Mouse (Mus musculus): ENCODE measurements at regions not wholly inside any gene's neighbourhood (a gene's known extent, or its start where the extent isn't known, plus 50 kb on each side); places are given as distances from the start of the nearest gene placed in this dataset.

DNA sequence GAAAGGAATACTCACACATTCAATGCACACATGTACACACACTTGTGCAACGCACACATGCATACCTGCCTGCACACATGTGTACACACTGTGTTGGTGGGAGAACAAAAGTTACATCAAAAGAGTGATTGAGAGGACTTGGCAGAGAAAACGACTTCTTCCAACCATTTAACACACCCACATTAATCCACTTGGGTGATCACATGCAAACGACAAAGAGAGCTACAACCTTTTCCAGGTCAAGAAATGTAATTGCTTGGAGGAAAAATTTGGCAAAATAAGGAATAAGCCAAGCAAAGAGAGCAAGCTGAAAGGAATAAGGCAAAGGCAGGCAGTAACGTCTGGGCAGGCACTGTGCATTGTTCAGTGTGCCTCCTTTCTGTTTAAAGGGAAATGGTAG lies 67.3 kb downstream of the C1d start:
- no peak overlapping the region for H3K27ac ChIP-seq
- H3K36me3 ChIP-seq: no peaks in the 10 kb centered on the region
- no peaks in the 10 kb centered on the region for H3K4me1 ChIP-seq
- WGBS: 44% methylated on average over 4 of the region's 4 CpGs
- H3K4me2 ChIP-seq: no peak overlapping the region
- no peak for ATAC-seq (ENCODE audit: borderline replicate concordance, extremely low read depth, low FRiP score, low TSS enrichment)
- H3K4me3 ChIP-seq: no peak overlapping the region
- H3K9ac ChIP-seq: no peak overlapping the region
- H3K9me3 ChIP-seq: no peaks in the 10 kb centered on the region
- no peaks in the 10 kb centered on the region for H3K27me3 ChIP-seq

DNA sequence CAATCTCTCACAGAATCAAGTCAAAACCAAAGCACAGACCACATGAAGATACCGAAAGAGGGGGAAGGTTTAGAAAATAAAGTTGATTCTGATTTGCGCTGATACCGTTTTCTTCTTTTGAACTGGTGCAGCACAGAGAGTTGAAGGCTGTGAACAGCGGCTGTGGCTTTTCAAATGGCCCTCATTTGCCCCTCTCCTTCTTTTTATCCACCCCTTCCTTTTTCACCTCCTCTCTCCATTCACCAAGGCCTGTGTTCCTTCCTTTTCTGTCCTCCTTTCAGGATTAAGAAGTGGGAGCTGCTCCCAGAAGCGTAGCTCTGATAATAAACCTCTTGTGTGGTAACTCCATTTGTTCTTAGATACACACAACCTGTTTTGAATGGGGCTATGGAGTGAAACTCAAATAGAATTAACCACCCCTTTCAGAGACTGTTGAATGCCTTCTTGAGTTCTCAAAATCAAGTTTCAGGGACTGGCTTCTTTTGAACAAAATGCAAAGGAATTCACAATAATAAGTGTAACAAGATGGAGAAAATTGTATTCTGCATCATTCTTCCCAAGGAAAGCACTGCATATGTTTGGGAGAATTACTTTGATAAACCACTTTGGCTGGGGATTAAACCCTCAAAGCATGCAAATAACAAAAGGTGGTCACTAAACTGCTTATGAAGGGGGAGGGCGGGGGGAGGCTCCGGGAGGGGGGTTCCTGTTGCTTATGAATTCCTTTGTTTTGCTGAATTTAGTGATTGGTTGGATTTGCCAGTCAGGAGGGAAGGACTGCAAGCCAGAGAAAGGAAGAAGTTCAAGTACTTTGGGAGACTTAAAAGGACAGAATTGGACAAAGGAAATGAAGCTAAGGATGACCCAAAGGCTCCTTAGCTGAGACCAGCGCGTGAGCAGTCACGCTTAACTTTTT lies 68.6 kb downstream of the C1d start:
- no peak for ATAC-seq (ENCODE audit: borderline replicate concordance, extremely low read depth, low FRiP score, low TSS enrichment)
- Histone ChIP-seq H3K27ac (no peak overlapping the region), H3K4me1 (no peaks in the 10 kb centered on the region), H3K4me3 (no peak overlapping the region), H3K9me3 (no peaks in the 10 kb centered on the region), H3K36me3 (no peaks in the 10 kb centered on the region), H3K9ac (no peak overlapping the region), H3K4me2 (no peak overlapping the region), H3K27me3 (no peaks in the 10 kb centered on the region)
- 62% methylated on average over 10 of the region's 10 CpGs for WGBS

DNA sequence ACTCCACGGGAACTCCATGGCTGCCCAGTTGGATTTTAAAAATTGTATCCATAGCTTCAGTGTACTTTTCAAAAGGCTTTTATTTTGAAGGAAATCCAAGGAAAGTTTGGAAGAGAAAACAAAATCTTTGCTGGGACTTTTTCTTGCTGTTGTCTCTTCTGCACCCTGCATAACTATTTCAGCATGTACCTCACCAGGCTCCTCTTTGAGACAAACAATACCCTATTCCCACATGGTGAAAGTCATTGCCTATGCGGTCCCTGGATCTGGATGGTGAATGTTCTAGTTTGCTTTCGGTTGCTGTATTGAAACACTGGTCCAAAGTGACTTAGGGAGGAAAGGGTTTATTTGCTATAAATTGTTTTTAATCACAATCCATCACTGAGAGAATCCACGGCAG lies 69.3 kb downstream of the C1d start:
- H3K36me3 ChIP-seq: no peaks in the 10 kb centered on the region
- H3K4me1 ChIP-seq: no peaks in the 10 kb centered on the region
- H3K9ac ChIP-seq: no peak overlapping the region
- H3K27ac ChIP-seq: no peak overlapping the region
- no peaks in the 10 kb centered on the region for H3K9me3 ChIP-seq
- no peak for ATAC-seq (ENCODE audit: borderline replicate concordance, extremely low read depth, low FRiP score, low TSS enrichment)
- H3K27me3 ChIP-seq: no peaks in the 10 kb centered on the region
- WGBS: 55% methylated on average over 4 of the region's 4 CpGs
- no peak overlapping the region for H3K4me3 ChIP-seq
- no peak overlapping the region for H3K4me2 ChIP-seq

DNA sequence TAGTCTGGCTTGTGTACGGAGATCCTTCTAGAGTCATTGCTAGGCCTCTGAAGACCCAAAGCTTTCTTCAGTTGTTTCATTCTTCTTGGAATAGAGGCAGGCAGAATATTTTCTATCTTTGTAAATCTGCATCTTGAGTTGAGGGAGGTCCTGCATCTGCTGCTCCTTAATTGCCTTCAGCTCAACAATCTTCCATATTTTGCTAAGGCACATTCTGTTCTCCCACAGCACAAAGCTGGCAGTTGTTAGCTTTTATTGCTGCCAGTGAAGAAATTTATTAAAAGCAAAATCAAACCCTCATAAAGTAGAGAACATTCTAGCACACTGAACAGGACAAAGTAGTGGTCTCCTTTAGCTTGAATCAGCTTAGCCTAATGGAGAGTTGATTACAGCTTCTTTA lies 94.1 kb downstream of the C1d start:
- H3K4me3 ChIP-seq: no peak overlapping the region
- no peak for ATAC-seq (ENCODE audit: borderline replicate concordance, extremely low read depth, low FRiP score, low TSS enrichment)
- no peaks in the 10 kb centered on the region for H3K36me3 ChIP-seq
- no peaks in the 10 kb centered on the region for H3K9me3 ChIP-seq
- H3K27me3 ChIP-seq: no peaks in the 10 kb centered on the region
- 94% methylated on average over 1 of the region's 1 CpGs for WGBS
- H3K4me2 ChIP-seq: no peak overlapping the region
- no peak overlapping the region for H3K27ac ChIP-seq
- no peaks in the 10 kb centered on the region for H3K4me1 ChIP-seq
- H3K9ac ChIP-seq: no peak overlapping the region

DNA sequence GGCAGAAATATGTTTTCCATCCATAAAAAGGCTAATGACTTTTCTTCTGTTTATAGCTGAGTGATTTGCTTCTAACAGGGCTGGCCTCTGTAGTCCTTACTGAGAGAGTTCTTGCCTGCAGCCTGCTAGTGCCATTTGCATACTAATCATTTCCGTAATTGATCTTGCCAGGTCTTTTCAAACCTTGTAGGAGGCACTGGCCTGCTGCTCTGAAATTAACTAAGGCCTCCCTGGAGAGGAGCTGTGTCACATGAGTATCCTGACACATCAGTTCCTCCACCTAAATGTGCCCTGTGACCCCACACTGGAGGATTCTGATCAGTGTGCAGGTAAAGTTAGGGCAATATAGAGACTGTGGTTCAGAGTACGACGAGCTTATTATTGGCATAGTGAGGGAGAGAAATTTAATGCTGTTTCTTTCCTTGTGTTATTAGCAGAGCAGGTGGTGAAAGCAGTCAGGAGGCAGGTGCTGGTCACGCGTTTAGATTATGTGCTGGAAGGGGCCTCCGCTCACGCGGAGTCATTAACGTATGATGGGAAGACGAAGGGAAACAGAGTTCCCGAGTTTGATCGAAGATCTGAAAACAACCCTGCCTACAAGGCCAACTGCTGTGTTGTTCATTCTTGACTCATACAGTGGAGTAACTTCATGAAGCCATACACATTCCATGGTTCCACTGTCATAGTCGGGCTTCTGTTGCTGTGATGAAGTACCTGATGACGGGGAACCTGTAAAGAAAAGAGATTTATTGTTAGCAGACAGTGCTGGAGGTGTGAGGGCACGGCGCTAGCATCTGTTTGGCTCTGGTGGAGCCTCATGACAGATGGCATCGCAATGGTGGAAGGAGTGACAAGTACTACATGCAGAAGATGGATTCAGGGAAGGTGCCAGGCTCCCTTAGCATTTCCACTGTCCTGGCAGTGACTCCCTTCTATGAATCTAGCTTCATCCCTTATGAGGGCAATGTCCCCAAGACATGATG lies 95.1 kb downstream of the C1d start:
- WGBS: 70% methylated on average over 17 of the region's 17 CpGs
- no peak overlapping the region for H3K27ac ChIP-seq
- no peaks in the 10 kb centered on the region for H3K4me1 ChIP-seq
- H3K9me3 ChIP-seq: no peaks in the 10 kb centered on the region
- H3K27me3 ChIP-seq: no peaks in the 10 kb centered on the region
- no peak overlapping the region for H3K4me3 ChIP-seq
- no peak overlapping the region for H3K9ac ChIP-seq
- ATAC-seq (ENCODE audit: borderline replicate concordance, extremely low read depth, low FRiP score, low TSS enrichment): no peak
- no peaks in the 10 kb centered on the region for H3K36me3 ChIP-seq
- no peak overlapping the region for H3K4me2 ChIP-seq

DNA sequence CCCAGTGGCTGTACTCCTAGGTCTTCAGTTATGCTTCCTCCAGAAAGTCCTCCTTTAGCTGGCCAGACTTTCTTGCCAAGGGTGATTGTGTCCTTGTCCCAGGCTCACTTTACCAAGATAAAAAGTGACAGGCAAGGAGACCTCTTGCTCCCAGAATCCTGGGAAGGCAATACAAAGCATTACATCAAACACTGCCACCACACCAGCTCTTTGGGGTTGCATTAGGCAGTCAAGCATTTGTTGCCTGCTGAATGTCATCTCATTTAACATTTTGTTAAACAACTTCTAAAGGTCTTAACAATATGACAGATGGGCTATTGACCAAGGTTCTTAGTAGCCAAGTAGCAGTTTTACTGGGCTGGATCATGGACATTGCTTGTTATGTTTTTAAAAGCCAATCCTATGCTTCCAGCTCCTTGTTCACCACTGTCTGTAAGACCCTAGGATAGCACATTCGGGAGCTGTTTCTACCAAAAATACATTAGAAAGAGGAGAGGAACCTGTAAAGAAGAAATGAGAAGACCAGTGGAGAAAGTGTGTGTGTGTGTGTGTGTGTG lies 102.4 kb downstream of the C1d start:
- WGBS: 79% methylated on average over 1 of the region's 1 CpGs
- Histone ChIP-seq H3K4me3 (no peak overlapping the region), H3K9me3 (no peaks in the 10 kb centered on the region), H3K4me1 (no peaks in the 10 kb centered on the region), H3K27me3 (no peaks in the 10 kb centered on the region), H3K27ac (no peak overlapping the region), H3K9ac (no peak overlapping the region), H3K4me2 (no peak overlapping the region), H3K36me3 (no peaks in the 10 kb centered on the region)
- no peak for ATAC-seq (ENCODE audit: borderline replicate concordance, extremely low read depth, low FRiP score, low TSS enrichment)

DNA sequence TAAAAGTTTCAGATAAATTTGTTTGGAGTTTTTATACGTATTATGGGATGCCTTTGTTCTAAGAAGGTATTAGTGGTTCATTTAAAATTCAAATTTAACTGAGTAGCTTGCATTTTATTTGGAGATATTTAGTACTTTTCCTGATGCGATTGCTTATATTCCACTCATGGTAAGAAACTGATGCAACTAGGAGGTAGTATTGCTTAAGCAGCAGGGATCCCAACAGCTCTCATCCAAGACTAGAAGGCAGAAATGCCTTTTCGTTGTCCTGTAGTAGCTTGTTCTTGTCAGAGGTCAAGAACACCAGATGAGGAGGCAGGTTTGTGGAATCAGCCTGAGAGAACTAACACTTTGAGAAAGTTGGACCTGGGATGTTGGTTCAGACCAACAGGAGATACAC lies 120.5 kb downstream of the C1d start:
- Histone ChIP-seq H3K4me1 (no peaks in the 10 kb centered on the region), H3K27me3 (no peaks in the 10 kb centered on the region), H3K9ac (no peak overlapping the region), H3K36me3 (no peaks in the 10 kb centered on the region), H3K4me3 (no peak overlapping the region), H3K4me2 (no peak overlapping the region), H3K9me3 (no peaks in the 10 kb centered on the region), H3K27ac (no peak overlapping the region)
- WGBS: 66% methylated on average over 3 of the region's 3 CpGs
- ATAC-seq (ENCODE audit: borderline replicate concordance, extremely low read depth, low FRiP score, low TSS enrichment): no peak

DNA sequence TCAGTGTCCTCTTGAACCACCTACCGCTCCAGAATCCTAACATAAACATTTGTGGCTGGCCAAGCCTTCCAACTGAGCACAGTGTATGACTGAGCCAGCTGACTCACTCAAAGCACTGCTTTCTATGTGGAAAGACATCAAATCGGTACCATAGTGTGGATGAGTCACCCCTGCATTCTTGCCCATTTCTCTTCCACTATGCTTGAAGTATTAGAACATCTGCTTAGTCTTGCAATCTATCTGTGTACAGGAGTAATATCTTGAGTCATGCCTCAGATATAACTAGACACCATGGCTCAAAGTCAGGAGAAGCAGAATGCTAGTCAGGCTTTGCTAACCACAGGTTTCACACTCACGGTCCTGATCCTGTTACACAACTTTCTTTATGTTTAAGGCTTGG lies 129.4 kb downstream of the C1d start:
- H3K36me3 ChIP-seq: no peaks in the 10 kb centered on the region
- H3K9ac ChIP-seq: no peak overlapping the region
- WGBS: 55% methylated on average over 3 of the region's 3 CpGs
- no peak overlapping the region for H3K4me3 ChIP-seq
- no peak for ATAC-seq (ENCODE audit: borderline replicate concordance, extremely low read depth, low FRiP score, low TSS enrichment)
- no peaks in the 10 kb centered on the region for H3K9me3 ChIP-seq
- H3K27me3 ChIP-seq: no peaks in the 10 kb centered on the region
- no peaks in the 10 kb centered on the region for H3K4me1 ChIP-seq
- H3K27ac ChIP-seq: no peak overlapping the region
- H3K4me2 ChIP-seq: no peak overlapping the region

DNA sequence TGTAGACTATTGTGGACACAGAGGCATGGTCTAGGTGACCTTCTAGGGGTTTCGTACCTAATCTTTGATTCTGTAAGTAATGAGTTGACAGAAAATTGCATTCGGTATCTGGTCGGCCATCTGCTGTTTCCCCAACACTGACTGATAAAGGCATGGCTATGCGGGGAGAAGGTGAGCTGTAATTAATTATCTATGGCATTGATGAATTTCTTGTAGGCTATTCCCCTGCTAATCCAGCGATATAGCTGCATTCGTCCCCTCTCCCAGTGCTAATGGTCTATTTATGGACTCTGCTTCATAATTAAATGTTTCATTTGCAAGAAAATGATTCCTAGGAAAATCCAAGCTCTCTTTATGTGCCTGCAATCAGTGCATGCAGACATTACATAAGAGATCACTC lies 136.5 kb downstream of the C1d start:
- Histone ChIP-seq H3K9ac (no peak overlapping the region), H3K9me3 (no peaks in the 10 kb centered on the region), H3K27ac (no peak overlapping the region), H3K27me3 (no peaks in the 10 kb centered on the region), H3K4me2 (no peak overlapping the region), H3K4me3 (no peak overlapping the region), H3K36me3 (no peaks in the 10 kb centered on the region), H3K4me1 (no peaks in the 10 kb centered on the region)
- no peak for ATAC-seq (ENCODE audit: borderline replicate concordance, extremely low read depth, low FRiP score, low TSS enrichment)
- WGBS: 51% methylated on average over 6 of the region's 6 CpGs

DNA sequence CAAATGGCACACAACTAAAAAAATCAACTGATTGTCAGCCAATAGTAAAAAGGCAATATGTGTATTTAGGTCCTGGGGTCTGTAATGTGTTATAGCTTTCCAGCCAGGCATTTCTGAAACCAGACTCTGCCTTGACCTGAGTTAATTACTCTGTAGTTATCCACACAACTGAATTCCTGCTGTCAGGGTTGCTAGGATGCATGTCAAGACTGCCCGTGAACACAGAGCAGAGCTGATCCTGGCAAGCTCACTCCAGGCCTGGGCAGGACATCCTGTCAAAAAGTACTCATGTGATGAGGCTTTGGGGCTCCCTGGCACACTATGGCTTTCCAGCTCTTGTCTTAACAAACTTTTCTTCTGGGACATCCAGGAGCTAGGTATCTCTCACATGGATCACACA lies 157.2 kb downstream of the C1d start:
- H3K9ac ChIP-seq: no peak overlapping the region
- WGBS: 19% methylated on average over 1 of the region's 1 CpGs
- no peak for ATAC-seq (ENCODE audit: borderline replicate concordance, extremely low read depth, low FRiP score, low TSS enrichment)

DNA sequence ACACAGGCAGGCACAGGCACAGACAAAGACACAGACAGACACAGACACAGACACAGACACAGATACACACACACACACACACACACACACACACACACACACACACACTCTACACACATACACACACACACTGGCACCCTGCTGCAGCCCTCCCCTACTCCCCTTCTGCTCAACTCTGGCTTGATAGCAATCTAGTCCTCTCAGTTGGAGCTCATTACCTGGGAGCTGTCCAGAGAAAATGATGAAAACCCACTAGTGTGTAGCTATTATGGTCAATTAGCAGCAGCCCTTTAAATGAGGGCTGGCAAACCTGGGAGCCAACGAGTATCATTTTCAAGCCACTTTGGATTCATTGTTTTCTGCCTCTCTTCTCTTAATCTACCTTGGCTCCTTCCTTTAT lies 157.8 kb downstream of the C1d start:
- 75% methylated on average over 1 of the region's 1 CpGs for WGBS
- ATAC-seq (ENCODE audit: borderline replicate concordance, extremely low read depth, low FRiP score, low TSS enrichment): no peak

More for the DNA sequence above, 157.2 kb downstream of the C1d start:
- Histone ChIP-seq H3K4me1 (no peaks in the 10 kb centered on the region), H3K4me2 (no peak overlapping the region), H3K27me3 (no peaks in the 10 kb centered on the region), H3K9me3 (no peaks in the 10 kb centered on the region), H3K4me3 (no peak overlapping the region), H3K27ac (no peak overlapping the region), H3K36me3 (no peaks in the 10 kb centered on the region)

More for the DNA sequence above, 157.8 kb downstream of the C1d start:
- no peak overlapping the region for H3K4me2 ChIP-seq
- H3K27me3 ChIP-seq: no peaks in the 10 kb centered on the region
- no peak overlapping the region for H3K27ac ChIP-seq
- no peak overlapping the region for H3K9ac ChIP-seq
- no peaks in the 10 kb centered on the region for H3K9me3 ChIP-seq
- no peaks in the 10 kb centered on the region for H3K4me1 ChIP-seq
- no peak overlapping the region for H3K4me3 ChIP-seq
- H3K36me3 ChIP-seq: no peaks in the 10 kb centered on the region

Data from lung, embryonic 15.5 days (tissue).